Mouse (Mus musculus): Measurements from ENCODE around the gene Agxt. TPM values are rescaled to one million over a fixed set of nuclear protein-coding genes. Genes with fewer than 3 reads are reported as not detected.

Agxt gene
- 0.13 and 0.21 TPM in 2 replicates for polyA plus RNA-seq (2015; fragmentation: Nextera tagmentation; extraction: Ambion mirVana)

DNA sequence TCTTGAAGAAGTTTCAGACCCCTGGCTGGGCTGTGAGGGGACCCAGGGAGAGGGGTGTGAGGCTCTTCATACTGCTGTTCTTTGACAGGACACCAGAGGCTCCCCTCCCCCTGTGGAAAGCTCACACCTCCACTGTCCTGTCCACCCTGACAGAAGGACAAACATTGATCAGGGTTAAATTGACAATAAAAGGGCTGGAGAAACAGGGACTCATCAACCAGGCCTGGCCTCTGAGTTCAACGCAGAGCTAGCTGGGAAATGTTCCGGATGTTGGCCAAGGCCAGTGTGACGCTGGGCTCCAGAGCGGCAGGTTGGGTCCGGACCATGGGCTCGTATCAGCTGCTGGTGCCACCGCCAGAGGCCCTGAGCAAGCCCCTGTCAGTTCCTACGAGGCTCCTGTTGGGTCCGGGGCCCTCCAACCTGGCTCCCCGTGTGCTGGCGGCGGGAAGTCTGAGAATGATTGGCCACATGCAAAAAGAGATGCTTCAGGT is at the start of gene Agxt:
Gene Agxt (plus strand): TSS at position 205 of the 491 bp plus-strand sequence.
- no peak for DNase-seq (ENCODE audit: low spot score)

DNA sequence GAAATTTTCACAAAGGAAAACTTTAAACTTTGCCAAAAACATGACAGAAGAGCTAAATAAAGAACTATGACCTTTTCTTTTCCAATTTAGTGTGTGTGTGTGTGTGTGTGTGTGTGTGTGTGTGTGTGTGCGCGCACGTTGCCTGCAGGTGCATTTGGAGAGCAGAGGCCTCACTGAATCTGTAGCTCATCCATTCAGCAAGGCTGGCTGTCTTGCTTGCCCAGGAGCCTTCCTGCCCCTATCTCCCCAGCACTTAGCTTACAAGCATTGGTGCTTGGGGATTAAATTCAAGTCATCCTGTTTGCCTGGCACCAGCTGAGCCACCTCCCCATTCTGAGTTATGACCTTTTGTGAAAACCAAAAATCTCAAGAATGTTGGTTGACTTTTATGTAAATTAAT is 42.5 kb upstream of the Agxt start:
- DNase-seq (ENCODE audit: low spot score), result no peak

DNA sequence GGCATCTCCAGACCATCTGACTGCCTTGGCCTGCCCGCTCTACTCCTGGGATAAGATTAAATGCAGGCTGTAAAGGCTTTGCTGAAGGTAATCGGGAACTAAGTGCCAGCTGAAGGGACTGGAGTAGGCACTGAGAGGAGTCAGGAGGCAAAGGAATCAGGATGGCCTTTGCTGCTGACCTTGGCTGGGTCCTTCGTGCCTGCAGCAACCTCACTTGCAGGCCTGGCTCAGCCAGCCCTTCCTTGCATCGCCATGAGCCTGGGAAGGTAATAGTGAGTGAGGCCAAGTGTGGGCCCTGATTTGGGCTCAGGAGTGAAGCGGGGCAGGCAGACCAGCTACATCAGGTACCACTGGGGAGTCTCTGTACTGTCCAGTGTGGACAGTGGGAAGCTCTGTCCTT is 36.1 kb upstream of the Agxt start:
- DNase-seq (ENCODE audit: low spot score), result no peak

DNA sequence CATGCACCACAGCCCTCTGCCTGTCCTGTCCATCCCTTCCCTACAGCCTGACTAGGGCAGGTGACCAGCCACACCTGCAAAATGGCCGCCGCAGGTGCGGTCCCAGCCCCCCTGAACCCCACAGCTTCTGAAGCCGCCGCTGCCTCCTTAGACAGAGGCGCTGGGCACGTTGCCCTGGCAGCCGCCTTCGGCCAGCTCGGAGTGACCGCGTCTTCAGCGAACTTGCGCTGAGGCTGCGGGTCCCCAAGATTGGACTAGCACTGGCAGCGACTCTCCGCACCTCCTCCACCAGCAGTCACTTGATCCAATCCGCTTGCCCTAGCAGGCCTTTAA is 34.8 kb upstream of the Agxt start:
- no peak for DNase-seq (ENCODE audit: low spot score)

DNA sequence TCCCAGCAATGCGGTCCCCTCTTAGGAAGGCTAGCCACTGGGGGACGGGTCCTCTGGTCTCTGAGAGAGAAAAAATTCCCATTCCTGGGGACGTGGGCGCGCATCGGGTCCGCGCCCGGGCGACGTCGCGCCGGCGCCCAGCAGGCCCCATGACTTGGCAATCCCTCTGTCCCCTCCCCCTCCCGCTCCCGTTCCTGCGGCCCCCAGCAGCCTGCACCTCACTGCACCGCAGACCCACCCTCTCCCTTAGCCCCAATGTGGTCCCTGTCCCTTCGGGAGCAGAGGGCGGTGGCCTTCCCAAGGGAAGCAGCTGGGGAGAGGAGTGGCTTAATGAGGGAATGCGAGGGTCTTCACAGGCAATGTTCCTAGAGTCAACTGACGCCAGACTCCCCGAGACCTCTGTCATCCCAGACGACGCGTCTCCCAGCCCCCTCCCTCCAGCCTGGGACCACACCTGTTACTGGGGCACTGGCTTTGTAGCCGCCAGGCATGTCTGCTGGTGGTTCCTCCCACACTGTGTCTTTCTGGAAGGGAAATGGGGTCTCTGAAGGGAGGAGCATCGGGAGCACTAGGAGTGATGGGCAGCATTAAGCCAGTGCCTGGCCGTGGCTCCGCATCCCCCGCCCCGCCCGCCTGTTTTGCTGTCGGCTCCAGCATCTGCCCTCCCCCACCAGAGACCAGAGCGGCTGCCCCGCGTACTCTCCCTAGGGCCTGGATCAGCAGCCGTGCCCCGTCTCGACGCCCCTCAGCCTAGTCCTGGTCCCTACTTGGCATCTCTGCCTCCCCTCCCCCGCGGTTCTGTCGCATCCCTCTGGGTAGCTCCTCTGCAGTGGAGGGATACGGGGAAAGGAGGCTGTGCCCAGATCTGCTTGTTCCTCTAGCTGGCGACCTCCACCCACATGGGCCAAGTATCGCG is 34.2 kb upstream of the Agxt start:
- no peak for DNase-seq (ENCODE audit: low spot score)

DNA sequence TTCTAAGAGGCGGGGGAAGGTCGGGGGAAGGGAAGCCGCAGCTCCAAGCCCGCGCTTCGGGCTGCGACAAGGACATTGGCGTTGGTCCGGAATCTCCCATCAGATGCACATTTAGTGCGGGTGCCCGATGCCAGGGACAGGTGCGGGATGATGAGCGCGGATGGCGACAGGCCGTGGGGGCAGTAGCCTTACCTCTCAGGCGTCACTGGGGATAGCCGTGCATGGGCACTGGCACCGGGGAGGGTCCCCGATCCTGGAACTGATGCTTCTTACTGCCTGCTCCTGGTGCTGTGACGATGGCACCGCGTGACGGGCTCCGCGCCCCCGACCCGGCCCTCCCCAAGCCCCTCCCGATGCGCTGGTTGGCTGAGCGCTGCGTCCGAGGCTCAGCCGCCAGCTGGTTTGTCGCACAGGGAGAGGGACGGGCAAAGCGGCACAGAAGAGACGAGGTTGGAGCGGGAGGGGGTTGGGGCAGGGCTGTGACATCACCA is 33.4 kb upstream of the Agxt start, which contains the start of gene Kif1a:
Gene Kif1a (minus strand): TSS at position 381 of the 491 bp plus-strand sequence.
- DNase-seq (ENCODE audit: low spot score), result no peak

DNA sequence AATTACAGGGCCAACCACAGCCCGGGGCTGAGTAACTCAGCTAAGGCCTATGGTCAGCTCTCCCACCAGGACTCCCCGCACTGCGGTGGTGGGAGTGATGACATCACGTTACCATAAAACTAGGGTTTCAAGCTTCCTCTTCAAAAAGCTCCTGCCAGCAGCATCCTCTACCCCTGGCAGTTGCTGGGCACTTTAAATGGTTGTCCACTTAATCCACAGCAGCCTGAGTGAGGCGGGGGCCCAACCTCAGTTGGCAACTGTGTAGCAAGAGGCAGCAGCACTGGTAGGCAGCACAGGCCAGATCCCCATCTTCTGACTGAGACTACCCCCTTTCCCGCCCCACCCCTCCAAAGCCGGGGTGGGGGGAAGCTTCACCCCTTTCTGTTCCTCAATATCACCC is 32.3 kb upstream of the Agxt start:
- DNase-seq (ENCODE audit: low spot score), result no peak

DNA sequence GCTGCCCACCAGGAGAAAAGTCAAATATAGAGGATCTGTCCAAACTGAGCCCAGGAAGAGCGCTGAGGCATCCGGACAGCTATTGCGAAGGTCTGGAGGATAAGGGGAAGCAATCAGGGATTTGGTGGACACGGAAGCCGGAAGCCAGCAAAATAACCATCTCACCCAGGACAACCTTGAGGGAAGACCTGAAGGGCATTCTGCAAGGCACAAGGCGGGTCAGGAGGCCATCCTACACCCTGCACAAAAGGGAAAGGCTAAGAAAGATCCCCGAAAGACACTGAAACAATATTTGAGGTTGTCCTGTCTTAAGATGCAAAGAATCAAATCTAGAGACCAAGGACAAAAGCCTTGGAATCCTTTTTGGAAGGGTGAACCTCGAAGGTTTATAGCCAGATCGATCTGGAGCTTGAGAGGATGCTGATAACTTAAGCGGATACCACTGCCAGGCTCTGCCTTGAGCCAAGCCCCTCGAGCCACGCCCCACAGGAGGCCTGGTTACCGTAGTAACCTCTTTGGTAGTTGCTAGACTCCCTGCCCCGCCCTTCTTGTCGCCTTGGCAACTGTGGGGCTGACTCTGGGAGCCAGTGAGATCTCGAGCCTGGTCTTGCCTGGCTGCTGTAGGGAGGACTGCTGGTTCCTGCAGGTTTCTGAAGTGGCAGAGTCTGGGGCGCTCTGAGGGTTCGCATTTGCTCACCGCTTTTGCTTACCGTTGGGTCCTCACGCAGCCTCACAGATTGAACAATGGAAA is 20.2 kb upstream of the Agxt start:
- DNase-seq (ENCODE audit: low spot score), result peak; percentile 69

DNA sequence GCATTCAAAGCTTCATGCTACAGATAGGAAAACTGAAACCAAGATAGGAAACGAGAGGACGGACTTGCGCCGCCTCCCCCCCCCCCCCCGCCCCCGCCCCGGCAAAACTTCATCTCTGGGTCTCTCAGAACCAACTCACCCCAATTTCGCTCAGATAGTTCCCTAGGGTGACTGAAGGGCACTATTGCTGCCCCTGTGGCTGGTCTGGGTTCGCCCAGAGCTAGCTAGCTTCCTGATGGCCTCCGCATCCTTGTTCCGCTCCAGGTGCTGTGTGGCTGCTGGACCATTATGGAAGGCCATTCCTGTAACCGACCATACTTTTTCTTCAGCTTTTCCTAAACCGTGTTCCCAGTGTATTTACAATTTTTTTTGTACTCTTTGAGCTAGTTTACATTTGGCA is 19.6 kb upstream of the Agxt start:
- no peak for DNase-seq (ENCODE audit: low spot score)

DNA sequence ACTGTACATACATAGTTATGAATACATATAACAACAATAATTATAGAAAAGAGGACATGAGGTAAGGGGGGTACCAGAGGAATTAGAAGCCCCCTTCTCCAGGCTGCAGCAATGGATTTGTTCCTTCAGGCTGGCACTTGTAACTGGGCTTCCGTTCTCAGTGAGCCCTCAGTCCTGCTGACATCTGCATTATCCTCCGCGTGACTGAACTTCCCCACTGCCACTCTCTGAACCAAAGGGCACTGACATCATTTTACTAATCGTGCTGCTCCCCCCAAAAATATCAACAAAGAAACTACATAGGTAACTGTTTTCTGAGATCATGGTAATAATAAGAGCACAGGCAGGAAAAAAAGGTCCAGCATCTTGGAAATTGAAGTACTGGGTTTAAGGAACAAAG is 16.2 kb upstream of the Agxt start:
- DNase-seq (ENCODE audit: low spot score), result no peak

DNA sequence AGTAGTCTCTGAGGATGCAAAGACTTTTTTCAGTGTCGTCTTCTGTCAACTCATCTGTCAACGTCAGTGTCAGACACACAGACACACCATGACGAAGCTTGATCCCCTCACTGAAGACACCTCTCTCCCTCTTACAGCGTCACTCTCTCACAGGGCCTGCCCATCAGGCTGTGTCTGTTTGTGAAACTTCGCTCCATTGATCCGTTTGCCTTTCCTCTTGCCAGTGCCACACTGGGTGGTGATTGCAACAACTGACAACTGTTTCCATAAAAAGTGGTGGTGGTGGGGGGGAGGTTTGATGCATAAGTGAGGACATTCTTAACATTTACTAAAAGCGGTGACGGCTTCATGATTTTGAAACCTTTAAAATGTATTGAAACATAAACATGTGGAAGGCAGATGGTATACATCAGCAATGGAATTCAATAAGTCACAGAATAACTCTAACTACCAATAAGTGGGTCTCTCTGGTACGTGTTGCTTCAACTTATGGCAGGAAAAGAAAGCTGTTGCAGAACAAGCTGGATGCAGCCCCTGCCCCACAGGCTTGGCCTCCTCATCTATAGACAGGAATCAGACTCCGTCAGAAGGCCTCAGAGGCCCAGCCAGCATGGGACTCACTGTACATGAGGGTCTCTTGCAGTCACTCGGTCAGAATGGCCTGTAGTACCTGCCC is 11.7 kb upstream of the Agxt start:
- DNase-seq (ENCODE audit: low spot score), result no peak

DNA sequence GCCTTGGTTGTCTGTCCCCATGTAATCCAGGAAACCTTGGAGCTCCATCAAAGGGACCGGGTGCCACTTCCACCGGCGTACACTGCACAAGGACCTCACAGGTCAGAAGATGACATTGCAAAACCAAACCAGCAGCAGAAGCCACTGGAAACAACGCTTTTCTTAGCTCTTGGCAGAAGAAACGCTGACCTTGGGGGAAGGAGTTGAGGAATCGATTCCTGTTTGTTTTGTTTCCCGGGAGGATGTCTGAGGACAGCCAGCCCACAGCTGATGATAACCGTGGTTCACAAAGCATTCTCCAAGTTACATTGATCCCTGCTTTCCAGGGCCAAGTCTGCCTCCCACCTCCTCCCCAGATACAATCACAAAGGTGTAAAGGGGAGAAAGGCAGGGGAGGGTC is 11.0 kb upstream of the Agxt start:
- DNase-seq (ENCODE audit: low spot score), result no peak

DNA sequence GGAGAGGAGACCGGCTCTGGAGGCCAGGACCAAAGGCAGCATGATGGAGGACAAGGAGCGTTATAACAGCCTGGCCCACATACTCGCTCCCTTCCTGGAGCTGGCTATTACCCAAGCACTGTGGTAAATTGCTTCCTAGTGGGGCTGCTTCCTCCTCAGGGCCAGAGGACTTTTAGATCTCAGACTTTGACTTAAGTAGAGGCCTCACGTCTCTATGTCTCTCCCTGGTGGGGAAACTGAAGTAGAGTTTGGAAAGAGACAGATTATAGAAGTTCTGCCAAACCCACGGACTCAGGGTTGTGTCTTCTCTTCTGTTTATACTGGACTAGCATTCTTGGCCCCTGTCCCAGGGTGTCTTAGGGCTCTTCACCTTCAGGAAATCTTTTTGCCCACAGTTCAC is 9.8 kb upstream of the Agxt start:
- no peak for DNase-seq (ENCODE audit: low spot score)

DNA sequence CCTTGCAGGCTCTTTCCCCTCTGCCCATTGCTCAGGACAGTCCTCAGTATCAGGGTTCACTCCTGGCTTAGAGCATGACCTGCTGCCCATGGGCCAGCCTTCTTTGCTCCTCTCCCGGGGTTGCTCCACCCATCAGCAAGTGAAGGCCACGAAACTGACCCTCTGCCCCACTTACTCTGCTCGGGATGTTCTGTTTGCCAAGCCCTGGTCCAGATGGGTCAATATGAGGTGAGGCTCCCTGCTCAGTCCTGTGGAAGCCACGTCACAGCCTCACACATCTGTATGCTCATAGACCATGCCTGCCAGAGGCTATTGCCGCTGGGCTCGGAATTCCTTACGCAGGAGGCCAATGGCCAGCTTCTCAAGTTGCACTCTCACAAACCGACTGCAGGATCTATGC is 6.8 kb upstream of the Agxt start:
- no peak for DNase-seq (ENCODE audit: low spot score)

DNA sequence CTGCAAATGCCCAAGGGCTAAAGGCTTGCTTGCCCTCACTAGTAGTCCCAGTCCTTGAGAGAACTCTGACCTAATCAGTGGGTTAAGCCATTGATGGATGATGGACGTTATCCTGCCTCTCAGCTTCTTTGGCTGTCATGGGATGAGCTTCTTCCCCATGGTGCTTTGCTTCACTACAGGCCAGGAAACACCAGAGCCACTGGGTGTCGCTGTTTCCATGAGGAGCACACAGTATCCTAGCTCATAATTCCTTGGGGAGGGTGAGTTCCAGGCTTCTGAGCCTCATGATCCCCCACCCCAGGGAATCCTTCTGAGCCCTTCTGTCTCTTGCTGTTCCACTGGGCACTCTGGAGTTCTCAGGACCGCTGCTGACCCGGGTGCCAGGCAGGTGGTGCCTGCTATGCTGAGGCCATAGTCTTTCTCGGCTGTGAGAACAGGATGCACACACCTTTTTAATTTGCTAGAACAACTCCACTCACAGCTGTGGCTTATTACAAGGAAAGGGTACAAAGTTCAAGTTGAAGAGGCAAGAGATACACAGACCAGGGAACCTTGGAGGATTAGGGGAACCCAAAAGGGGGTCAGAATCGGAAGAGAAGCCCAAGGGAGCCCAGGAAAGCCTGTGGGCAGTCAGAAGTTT is 6.2 kb upstream of the Agxt start:
- DNase-seq (ENCODE audit: low spot score), result no peak

DNA sequence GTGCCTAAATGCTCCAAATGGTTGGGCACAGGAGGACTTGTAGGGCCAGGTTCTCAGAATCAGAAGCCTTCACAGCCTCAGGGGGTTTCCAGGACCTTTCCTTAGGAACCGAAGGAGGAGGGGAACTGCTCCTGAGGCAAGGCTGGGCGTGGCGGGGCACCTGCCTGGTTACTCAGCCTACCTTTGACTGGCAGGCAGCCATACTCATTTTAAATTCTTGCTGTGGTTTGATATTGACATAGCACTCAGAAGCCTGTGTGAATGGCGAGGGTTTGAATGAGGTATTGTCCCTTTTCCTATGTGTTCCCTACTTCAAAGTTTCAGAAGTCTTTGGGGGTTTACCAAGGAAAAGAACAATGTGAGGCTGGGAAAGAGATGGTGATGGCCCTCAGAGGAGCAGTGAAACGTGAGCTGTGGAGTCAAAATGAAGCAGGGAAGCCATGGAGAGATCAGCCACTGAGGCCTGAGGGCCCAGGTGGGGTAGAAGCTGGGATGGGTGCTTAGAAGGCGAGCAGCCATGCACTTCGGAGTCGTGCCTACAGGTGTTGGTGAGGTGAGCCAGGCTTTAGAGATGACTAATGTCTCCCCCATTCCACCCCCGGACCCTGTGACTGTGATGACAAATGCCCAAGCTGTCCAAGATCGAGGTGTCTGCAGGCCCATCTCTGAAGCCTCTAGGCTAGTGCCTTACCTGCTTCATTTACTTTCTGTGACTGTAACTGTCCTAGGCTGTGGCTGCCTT is 4.6 kb upstream of the Agxt start:
- no peak for DNase-seq (ENCODE audit: low spot score)

DNA sequence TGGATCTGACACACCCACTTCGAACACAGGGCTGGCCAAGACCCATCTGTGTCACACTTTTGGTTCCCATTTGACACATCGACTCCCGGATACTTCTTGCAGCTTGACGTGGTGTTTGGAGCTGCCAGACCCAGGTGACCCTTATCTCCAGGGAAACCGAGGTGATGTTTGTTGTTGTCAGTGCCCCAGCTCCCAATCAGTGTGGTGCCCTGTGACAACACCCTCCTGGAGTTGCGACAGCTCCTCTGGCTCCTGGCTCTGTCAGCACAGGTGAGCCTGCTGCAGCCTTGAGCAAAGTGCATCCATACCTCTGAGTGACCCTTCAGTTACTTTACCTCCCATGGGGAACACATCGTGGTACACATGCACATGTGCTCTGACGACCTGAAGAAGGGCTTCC is 2.4 kb upstream of the Agxt start:
- no peak for DNase-seq (ENCODE audit: low spot score)

DNA sequence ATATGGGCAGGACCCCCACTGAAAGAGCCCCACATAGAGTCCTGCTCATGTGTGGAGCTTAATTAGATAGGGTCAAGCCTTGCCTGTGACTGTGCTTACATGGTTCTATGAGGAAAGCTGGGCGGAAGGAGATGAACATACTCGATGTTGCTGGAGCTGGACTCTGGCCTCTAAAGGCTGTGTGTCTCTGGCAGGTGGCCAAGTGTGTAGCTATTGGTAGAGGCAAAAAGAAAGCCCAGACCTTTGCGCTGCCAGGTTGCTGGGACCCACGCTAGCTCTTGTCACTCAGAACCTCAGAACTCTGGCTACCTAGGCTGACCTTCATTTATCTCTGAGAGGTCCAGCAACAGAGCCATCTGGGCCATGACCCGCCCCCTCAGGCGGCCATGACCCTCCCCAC is 3.5 kb downstream of the Agxt start:
- DNase-seq (ENCODE audit: low spot score), result no peak

DNA sequence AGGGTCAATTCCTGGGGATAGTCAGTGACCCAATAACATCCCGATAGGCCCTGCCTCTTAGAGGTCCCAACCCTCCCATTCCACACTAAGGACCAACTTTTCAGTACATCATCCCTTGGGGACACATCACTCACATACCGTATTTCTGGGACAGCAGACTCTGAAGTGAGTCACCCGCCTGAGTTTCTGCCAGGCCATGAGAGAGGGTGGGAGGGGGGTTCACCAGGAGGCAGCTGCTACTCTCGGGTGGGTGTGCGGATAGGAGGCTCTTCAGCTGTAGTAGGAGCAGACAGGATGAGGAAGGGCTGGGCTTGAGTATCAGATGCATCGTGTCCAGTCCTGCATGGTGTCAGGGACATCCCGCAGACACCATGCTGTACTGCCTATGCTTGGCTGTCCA is 4.7 kb downstream of the Agxt start:
- no peak for DNase-seq (ENCODE audit: low spot score)

DNA sequence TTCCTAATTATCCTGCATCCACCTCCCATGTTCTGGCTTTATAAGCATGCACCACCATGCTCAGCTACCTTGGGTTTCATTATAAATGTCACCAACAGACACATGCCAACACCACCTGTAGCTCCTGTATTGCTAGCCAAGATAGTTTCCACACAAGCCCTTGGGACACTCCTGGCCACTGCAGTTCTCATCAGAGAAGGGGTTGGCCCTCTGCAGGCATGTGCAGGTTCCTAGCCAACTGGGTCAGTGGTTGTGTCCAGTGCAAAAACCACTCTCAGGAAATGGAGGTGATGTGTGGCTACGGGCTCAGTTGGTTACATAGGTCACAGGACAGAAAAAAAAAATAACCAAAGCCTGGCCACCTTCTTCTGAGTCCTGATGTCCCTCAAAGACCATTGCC is 7.8 kb downstream of the Agxt start:
- no peak for DNase-seq (ENCODE audit: low spot score)

DNA sequence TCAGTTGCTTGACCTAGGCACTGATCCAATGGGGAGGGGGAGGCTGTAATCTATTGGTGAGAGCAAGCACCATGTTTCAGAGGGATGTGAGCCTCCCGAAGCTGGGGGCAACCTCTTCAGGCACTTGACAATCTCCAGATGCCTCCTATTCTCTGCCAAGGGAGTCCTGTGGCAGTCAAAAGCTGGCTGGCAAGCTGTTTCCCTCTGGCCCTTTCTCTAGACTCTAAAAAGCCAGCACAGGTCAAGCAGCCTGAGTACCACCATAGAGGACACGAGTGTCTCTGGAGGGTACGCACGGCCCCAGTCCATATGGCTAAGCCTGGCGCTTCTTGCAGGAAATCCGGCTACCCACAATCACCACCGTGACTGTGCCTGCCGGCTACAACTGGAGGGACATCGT is 9.1 kb downstream of the Agxt start:
- DNase-seq (ENCODE audit: low spot score), result no peak
